Mouse (Mus musculus) left cerebral cortex, adult 9 months (tissue): Measurements from ENCODE around the gene Optc.

Experiments
- DNase-seq, 2 experiments: peaks; one replicate each; pipeline ENCODE4 v3.0.0; 2022; ENCODE audit warnings: low spot score in 2 of 2

Gene Optc

DNA sequence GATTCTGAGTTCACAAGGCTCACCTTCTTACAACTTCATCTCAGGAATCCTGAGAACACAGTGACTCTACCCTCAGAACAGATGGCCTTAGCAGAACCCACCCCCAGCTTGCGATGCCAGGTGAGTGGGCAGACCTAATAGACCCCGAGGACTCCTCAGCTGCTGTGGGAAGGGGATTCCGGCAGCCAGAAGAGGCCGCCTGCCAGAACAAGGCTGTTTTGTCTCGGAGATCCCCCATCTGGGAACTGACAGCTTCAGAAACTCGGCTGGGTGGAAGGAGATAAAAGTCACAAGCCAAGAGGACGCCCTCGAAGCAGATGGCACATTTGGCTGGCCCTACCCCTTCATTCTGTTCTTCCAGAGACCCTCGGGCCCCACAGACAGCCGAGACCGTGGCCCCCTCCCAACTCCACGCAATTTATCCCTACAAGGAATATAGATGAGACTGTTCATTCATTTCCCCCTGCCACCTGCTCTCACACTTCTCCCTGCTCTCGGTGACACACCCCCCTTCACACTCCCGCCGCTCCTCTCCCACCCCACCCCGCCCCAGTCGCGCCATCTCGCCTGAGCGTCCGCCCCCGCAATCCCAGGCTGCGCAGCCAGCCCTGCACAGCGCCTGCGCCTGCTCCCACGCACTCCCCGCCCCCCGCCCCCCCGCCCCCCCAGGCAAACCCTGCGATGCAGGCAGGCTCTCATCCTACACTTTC, at the start of gene Optc:
Gene Optc (minus strand): TSS at position 51 of the 710 bp plus-strand sequence.
- DNase-seq = peak; percentile 69 to 80

DNA sequence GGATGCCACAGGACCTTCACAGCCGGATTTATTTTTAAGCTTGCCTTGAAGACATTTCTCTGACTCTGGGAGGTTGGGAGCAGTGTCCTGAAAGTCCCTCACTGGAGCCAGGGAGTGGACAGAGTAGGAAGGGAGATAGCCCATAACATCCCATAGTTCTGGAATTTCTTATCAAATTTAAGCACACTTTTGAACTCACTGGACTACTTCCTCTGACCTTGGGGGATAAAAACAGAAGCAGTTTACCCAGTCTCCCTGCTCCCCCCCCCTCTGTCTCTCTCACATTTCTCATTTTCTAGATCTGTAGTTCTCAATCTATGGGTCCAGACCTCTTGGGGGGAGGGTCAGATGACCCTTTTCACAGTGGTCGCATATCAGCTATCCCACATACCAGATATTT, 46.2 kb upstream of the Optc start:
- no peak for DNase-seq

DNA sequence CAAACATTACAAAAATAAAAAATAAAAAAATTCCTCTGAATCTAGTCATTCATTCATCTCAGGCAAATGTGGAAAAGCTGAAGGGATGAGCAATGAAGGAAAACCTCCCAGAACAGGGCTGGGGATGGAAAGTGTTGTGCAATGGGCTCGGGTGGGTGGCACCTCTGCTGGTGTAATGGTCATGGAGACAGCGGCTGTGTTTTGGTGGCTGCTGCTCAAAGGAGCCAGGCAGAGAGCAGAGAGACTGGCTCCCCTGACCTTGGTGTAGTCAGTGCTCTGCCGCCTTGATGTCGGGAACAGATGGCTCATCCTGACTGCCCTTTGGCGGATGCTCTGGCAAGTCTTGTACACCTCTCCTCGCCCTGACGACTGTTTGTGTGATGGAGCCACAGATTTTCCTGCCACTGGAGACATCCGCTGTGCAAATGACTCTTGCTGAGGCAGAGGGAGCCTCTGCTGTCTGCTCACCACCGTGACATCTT, 45.5 kb upstream of the Optc start:
- DNase-seq = peak in 1 of 2 experiments; percentile 12

DNA sequence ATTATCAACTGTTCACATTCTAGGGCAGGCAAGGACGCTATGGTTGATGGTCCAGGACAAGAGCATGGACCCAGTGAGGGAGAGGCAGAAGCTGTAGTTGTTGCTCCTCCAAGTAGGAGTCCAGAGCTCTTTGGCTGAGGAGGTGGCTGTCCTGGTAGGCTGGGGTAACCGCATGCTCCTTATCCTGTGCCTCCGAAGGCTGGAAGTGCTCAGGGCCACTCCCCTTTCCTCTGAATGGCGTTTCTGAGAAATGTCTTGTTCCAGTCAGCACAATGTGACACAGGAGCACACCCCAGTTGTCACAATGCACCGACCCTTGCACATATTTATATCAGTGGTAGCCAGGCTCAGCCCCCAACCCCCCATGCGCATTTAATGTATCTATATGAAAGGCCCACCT, 43.8 kb upstream of the Optc start:
- no peak for DNase-seq

GRCm38 (mm10) chr1:133950061-133950782, 42.4 kb upstream of the Optc start:
- no peak for DNase-seq

- DNase-seq = no peak
These were observed 37.3 kb upstream of the Optc start for GRCm38 (mm10) chr1:133945106-133945505.

- DNase-seq = no peak
These were observed 34.1 kb upstream of the Optc start for GRCm38 (mm10) chr1:133941904-133942303.

DNA sequence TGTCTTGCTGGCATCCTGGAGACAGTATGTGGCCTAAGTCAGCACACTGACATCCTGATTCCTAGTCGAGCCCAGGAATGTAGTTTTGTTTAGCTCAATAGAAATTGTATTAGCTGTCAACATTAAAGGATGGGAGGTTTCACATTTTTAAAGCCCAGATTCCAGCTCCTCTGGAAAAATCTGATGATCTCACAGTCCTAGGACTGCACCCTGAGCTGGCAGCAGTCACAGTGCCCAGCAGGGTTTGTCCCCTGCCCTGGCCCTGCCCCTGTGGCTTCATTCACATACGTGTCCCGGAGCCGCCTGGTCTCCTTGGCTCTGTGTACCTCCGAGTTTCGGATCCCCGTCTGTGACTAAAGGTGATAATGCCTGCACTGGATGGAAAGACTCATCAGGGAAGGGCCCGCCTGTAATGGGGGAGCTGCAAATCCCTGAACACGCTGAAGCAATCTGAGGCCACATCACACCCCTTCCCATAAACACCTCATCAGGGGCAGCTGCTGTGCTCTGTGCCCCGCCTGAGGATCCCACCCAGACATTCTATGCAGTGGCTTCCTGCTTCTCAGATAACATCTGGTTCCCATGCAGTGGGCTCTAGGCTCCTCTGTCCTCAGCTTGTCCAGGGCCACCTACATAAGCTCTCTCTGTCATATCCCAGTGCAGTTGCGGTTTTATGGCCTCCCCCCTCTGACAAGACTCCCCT, 33.5 kb upstream of the Optc start:
- DNase-seq = no peak

DNA sequence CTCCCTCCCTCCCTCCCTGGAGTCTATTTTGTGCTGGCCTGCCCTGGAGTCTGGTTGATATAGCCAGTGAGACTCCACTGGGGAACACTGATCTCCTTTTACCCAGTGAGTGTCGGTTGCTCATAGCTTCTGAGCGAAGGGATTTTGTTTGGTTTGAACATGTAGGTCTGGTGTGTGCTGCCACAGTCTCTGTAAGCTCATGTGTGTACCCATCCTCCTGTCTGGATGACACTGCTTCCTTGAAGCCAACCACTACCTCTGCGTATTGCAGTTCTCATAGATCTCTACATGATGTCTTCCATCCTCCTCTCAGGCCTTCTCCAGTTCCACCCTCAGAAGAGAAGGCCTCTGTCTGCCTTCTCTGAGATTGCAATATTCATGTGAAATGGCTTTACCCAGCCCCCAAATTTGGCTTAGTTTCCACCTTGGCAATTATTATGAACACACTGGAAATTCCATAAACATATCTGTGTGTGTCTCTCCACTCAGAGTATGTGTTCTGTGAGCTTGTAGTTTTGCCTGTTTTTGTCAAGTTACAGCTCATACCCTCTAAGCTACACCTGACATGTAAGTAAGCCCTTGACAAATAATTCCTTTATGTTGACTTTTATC, 32.8 kb upstream of the Optc start:
- no peak for DNase-seq

DNA sequence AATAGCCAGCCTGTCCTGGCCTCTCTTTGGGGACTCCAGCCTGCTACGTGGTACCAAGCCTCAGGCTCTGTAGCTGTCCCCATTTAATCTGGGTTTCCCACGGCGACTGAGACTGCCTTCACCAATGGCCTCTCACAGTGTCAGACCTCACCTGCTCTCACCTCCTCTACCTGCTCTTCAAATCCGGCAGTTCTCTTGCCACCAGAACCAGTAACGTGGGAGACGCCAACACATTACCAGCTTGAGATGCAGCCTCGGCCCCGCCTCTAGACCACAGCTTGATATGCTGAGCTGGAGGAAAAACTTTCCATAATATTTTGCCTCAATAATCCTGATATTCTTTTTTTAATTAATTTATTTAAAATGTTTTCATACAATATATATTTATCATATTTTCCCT, 31.9 kb upstream of the Optc start:
- DNase-seq = no peak

- DNase-seq = no peak
These were observed 28.4 kb upstream of the Optc start for GRCm38 (mm10) chr1:133936169-133936568.

DNA sequence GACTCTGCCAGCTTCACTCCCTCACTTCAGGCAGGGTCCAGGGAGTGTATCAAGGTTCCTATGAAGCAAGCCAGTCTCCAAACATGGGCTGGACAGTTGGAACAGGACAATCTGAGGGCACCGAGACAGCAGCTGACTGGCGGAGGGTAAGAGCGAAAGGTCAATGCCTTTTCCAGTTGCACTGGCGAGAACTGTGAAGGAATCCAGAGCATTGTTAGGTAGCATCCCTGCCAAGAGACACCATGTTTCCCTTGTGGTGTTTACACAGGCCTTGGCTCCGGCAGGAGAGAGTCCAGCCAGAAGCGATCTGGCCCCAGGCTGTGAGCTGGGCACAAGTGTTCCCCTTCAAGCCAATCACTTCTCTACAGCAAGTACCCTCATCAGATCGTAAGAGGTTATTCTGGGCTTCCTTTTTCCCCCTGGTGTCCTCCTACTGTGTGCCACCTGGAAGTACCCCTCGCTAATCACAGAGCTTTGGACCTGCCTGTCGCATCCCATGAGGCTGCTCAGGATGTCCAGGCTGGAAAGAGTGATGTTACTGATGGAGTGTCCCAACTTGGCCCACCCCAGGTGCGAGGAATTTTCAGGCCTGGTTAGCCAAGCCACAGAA, 26.7 kb upstream of the Optc start:
- no peak for DNase-seq

DNA sequence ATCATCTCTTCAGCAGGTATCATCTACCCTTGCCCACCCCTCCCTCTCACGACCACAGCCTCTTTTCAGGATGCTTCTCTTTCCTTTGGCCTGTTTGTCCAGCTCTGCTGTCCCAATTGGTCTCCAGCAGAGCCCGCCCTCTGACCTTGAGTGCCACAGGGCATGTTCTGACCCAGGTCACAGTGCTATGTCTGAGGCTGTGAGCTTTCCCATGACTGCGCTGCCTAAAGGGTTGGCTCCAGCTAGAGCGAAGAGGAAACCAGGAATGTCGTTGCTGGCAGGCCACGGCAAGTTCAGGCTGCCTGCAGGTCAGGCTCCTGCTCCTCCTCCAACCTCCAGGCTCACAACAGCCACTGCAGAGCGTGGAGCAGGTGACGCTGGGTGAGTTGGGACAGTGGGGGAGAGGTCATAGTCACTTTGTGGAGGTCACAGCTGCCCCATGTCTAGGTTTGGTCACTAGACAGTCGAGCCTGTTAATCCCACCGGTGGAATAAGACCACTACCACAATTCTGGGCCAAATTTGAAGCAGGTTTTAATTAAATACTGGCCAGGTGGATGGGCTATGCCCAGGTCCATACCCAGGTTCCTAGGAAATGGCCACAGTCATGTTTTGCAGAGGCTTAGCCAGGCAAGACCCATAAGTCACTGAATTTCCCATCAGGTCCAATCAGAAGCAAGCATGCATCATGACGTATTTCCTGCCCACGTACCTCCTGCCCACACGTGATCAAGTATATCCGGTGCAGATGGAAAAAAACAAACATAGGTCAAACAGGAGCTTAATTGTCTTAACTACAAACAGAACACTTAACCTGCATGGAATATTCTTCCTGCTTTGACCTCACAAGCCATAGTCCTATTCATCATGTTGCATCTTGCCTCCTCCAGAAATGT, 25.7 kb upstream of the Optc start:
- DNase-seq = no peak

DNA sequence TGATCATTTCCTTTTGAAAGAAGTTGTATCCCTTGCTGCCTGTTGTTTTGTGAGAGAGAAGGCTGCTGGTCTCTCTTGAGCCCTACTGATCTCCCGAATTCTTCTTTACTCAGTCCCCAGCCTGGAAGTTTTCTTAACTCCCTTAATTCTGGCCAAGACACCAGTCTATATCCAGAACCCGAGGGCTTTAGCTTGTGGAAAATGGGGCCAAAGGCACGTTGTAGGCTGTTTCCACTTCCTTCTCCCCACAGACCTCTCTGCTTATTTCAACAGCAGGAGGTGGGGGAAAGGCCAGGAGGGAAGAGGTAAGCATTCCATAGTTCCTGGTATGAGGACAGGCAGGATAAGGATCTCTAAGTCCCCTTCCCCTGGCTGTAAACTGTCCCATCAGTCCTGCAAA, 22.2 kb upstream of the Optc start:
- no peak for DNase-seq

DNA sequence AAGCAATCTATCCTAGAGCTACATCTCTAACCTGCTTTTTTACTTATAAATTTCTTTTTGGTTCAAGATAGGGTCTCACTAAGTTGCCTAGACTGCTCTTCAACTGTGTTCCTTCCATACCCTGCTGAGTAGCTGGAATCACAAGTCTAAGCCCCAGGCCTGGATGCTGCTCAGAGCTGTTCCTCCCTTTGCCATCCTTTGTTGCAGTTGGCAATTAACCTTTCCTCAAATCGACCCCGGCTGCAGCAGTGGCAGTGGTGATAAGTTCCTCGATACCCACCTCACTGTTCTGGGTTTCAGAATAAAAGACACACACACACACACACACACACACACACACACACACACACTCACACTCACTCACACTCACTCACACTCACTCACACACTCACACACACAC, 17.4 kb upstream of the Optc start:
- no peak for DNase-seq

GRCm38 (mm10) chr1:133924141-133924875, 16.5 kb upstream of the Optc start:
- peak in 1 of 2 experiments; percentile 66 for DNase-seq

DNA sequence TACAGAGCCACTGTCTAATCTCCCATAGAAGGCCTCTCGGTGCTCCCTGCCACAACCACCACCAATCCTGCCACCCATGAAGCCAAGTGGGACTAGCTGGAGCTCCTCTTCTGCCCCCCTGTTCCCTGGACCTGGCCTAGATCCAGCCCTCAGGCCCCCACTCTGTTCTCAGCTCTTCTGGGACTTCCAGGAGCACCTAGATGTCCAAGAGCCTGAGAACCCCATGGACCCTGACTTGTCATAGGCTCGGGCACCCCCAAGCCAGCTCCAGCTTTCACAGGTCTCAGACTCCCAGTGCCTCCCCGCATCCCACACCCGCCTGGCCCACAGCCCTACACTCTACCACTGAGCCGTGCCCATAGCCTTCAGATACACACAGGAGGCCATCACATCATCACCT, 15.3 kb upstream of the Optc start:
- no peak for DNase-seq

GRCm38 (mm10) chr1:133921304-133921751, 13.5 kb upstream of the Optc start, which contains the start of gene Prelp:
Gene Prelp, minus strand, starts transcription at chr1:133921414.
- DNase-seq = no peak

- no peak for DNase-seq
These were observed 13.1 kb upstream of the Optc start for GRCm38 (mm10) chr1:133920876-133921275.

DNA sequence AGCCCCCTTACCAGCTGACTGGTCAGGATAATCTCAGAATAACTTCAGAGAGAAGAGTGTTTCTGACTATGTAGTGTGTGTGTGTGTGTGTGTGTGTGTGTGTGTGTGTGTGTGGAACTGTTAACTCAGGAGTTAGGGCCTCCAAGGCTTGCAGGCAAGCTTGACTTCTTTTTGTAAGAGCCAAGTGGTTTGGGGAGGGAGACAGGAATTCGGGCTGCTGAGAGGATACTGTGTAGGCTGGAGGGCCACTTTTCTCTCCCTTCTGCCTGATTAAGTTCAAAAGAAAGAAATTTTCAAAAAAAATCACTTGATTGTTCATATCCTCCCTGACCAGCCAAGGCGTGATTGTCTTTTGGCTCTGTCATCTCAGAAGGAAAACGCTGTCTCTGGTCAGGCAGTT, 12.6 kb upstream of the Optc start:
- DNase-seq = no peak
